Mouse (Mus musculus) hindbrain, embryonic 11.5 days (tissue): ENCODE results near the gene Ptpru. TPM values are rescaled to one million over a fixed set of nuclear protein-coding genes. Genes with fewer than 3 reads are reported as not detected.

Experiments used
- ATAC-seq: fragments of 200-750 bp; cut with Nextera tagmentation; 2 replicates; pipeline ENCODE4 v1.8.0; 2017; ENCODE audit warnings: mild to moderate bottlenecking, moderate TSS enrichment, moderate library complexity; ENCODE audit not compliant: low FRiP score
- DNase-seq: peaks from one replicate; pipeline ENCODE4 v3.0.0-alpha.2; 2015; ENCODE audit warnings: low spot score
- H3K27ac ChIP-seq: fragments of 300-500 bp; sonication (generic); 2 replicates; pipeline ENCODE4 v1.5.1; 2014; ENCODE audit warnings: mild to moderate bottlenecking, low read depth, low read length
- H3K27me3 ChIP-seq: fragments of 300-500 bp; sonication (generic); 2 replicates; pipeline ENCODE4 v1.6.1; 2014; ENCODE audit warnings: mild to moderate bottlenecking, low read length, moderate library complexity, mixed read lengths; ENCODE audit not compliant: control insufficient read depth, insufficient read depth
- H3K36me3 ChIP-seq: fragments of 300-500 bp; sonication (generic); 2 replicates; pipeline ENCODE4 v1.6.1; 2014; ENCODE audit warnings: mild to moderate bottlenecking, low read length, moderate library complexity, mixed read lengths; ENCODE audit not compliant: control insufficient read depth, insufficient read depth
- H3K4me1 ChIP-seq: fragments of 300-500 bp; sonication (generic); replicated peaks from 2 replicates; pipeline ENCODE4 v1.6.1; 2014; ENCODE audit warnings: low read length, mixed read lengths; ENCODE audit not compliant: control insufficient read depth, insufficient read depth
- H3K4me2 ChIP-seq: fragments of 300-500 bp; sonication (generic); replicated peaks from 2 replicates; pipeline ENCODE4 v1.6.1; 2014; ENCODE audit warnings: mild to moderate bottlenecking, low read depth, low read length
- H3K4me3 ChIP-seq: fragments of 300-500 bp; sonication (generic); 2 replicates; pipeline ENCODE4 v1.5.1; 2014; ENCODE audit warnings: low read depth, low read length
- H3K9ac ChIP-seq: fragments of 300-500 bp; sonication (generic); 2 replicates; pipeline ENCODE4 v1.6.1; 2014; ENCODE audit warnings: low read depth, low read length
- H3K9me3 ChIP-seq: fragments of 300-500 bp; sonication (generic); 2 replicates; pipeline ENCODE4 v1.6.1; 2016; ENCODE audit warnings: low read length; ENCODE audit not compliant: control insufficient read depth
- WGBS: fragments of 180-500 bp; shearing (Covaris S2); extraction: QIAGEN DNeasy Blood & Tissue Kit; methylation state at CpG from one replicate; pipeline ENCODE4 v1.1.7; 2014; 5-methylcytosine and 5-hydroxymethylcytosine counted together
- polyA plus RNA-seq: library from polyadenylated mRNA; unstranded; fragments of >200 nt; fragmentation: Nextera tagmentation; extraction: Ambion mirVana; gene quantifications from 2 replicates; pipeline ENCODE4 v1.2.1, GENCODE M21; 2014

Ptpru gene
- 11.4 and 13.2 TPM in 2 replicates for polyA plus RNA-seq

DNA sequence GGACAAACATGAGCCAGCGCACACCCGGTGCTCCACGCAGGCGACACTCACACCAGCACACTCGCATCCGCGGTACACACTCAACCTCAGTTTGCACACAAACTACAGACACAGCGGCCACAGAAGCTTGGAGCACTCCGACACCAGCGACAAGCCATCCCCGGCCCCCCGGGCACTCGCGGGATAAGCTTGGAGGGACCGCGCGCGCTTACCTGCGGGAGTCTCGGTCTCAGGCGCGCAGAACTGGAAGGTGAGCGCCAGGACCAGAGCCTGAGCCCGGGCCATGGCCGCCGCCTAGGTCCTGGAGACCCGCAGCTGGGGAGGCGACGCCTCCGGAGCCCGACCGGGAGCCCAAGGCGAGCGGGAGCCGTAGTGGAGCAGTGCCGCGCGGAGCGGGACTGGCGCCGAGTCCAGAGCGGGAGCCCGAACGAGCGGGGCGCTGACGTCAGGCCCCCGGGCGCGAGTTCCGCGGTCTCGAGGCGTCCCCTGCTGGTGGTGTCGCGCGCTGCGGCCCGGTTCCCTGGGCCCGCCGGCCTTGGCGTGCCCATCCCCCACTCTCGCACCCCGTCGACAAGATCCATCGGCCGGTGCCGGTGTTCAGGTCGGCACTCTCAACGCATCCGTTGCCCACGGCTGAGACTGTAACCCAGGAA is at the start of gene Ptpru:
Gene Ptpru, minus strand, starts transcription at position 417 of the 653 bp plus-strand sequence.
- peaks cover 7% of the 10 kb centered on the region for H3K4me1 ChIP-seq
- H3K27me3 ChIP-seq: peaks cover 28% of the 10 kb centered on the region
- peak within 1 kb of the TSS; percentile 65 for H3K4me3 ChIP-seq
- peak within 1 kb of the TSS; percentile 99 for H3K4me2 ChIP-seq
- H3K27ac ChIP-seq: no peak within 1 kb of the TSS
- ATAC-seq: peak; percentile 83
- under 1% methylated on average over 61 of the region's 72 CpGs for WGBS
- H3K9me3 ChIP-seq: no peaks in the 10 kb centered on the region
- peak within 1 kb of the TSS; percentile 63 for H3K9ac ChIP-seq
- peak; percentile 94 for DNase-seq
- no peaks in the 10 kb centered on the region for H3K36me3 ChIP-seq

DNA sequence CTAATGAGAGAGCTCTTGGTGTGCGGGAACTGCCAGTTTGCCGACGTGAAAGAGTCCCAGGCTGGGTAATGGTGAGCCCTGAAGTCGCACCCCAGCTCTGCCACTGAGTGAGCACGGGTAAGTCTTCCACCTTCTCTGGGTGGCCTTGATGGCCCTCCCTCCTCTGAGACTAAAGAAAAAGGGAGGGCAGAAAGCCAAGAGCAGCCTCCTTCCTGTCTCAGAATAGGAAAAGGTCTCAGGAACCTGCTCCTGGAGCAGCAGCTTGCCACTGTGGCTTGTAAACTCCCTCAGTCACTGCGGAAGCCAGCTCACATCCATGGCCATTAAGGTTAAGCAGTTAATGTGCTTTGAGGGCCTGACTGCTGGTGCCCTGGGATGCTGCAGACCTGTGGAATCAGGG is 47.3 kb upstream of the Ptpru start:
- Histone ChIP-seq H3K27me3 (no peaks in the 10 kb centered on the region), H3K9ac (no peak overlapping the region), H3K9me3 (no peaks in the 10 kb centered on the region), H3K36me3 (no peaks in the 10 kb centered on the region), H3K4me2 (no peak overlapping the region), H3K4me1 (no peaks in the 10 kb centered on the region), H3K27ac (no peak overlapping the region), H3K4me3 (no peak overlapping the region)
- WGBS: 86% methylated on average over 6 of the region's 6 CpGs
- DNase-seq (no peak), ATAC-seq (no peak)

DNA sequence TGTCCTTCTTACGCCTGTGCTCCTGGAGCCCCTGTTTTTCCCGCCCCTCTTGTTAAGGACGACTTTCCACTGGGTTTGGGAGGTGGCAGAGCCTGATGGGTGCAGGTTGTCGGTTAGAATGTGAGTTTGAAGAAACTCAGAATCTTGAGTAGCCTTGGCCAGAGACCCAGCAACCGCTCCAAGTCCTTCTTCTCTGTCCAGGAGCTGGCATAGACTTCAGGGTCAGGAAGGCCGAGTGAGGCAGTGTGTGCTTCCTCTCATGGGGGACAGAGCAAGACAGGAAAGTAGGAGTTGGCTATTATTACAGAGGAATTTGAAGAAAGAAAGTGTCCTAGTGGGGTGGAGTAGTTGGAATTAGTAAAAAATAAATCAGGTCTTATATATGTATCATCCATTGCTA is 45.5 kb upstream of the Ptpru start:
- Histone ChIP-seq H3K4me3 (no peak overlapping the region), H3K27ac (no peak overlapping the region), H3K4me1 (0 out of 2 replicates have a peak, but pooled peaks cover 4% of the 10 kb centered on the region), H3K9ac (no peak overlapping the region), H3K9me3 (no peaks in the 10 kb centered on the region), H3K36me3 (no peaks in the 10 kb centered on the region), H3K4me2 (no peak overlapping the region), H3K27me3 (no peaks in the 10 kb centered on the region)
- WGBS: 82% methylated on average over 6 of the region's 6 CpGs
- ATAC-seq (no peak), DNase-seq (no peak)

DNA sequence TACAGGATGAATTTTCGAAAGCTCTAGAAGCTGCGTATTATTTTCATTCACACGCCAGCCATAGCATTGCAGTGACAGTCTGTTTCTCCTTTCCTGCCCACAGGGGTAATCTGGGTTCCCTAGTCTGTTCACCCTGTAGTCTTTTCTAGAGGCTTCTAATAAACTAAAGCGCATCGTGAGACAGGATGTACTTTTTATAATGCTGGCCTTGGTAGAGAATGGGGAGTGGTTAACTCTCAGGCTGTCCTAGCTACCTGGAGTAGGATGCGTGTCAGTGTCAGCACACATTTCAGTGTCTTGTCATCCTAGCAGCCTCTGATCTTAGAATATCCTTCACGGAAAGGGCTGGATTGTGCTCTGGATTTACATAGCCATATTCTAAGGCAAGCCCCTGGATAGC is 43.2 kb upstream of the Ptpru start:
- Histone ChIP-seq H3K27ac (no peak overlapping the region), H3K27me3 (no peaks in the 10 kb centered on the region), H3K36me3 (no peaks in the 10 kb centered on the region), H3K4me2 (no peak overlapping the region), H3K9me3 (no peaks in the 10 kb centered on the region), H3K4me3 (no peak overlapping the region), H3K9ac (no peak overlapping the region), H3K4me1 (peaks cover 4% of the 10 kb centered on the region; the same call in 1 of the 2 replicates)
- 95% methylated on average over 7 of the region's 7 CpGs for WGBS
- DNase-seq (no peak), ATAC-seq (no peak)

DNA sequence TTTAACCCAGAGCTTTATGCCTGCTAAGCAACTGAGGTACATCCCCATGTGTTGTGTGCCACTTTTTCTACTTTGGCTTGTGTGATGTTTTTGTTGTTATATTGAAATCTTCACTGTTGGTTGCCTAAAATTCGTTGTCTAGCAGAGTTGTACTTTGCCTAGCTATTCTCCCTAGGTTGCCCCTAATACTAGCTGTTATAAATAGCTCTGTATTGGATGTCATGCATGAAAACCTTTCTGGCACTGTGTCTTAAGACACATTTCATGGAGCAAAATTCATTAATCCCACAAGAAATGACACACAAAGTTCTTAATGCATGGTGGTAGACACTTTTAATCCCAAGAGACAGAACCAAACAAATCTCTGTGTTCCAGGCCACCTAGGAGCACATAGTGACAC is 41.6 kb upstream of the Ptpru start:
- H3K36me3 ChIP-seq: no peaks in the 10 kb centered on the region
- no peaks in the 10 kb centered on the region for H3K27me3 ChIP-seq
- DNase-seq (no peak), ATAC-seq (no peak)
- no peak overlapping the region for H3K4me2 ChIP-seq
- H3K9ac ChIP-seq: no peak overlapping the region
- no peak overlapping the region for H3K27ac ChIP-seq
- H3K4me1 ChIP-seq: peaks cover 4% of the 10 kb centered on the region; the same call in 1 of the 2 replicates
- H3K9me3 ChIP-seq: no peaks in the 10 kb centered on the region
- no peak overlapping the region for H3K4me3 ChIP-seq
- 87% methylated on average over 1 of the region's 1 CpGs for WGBS

DNA sequence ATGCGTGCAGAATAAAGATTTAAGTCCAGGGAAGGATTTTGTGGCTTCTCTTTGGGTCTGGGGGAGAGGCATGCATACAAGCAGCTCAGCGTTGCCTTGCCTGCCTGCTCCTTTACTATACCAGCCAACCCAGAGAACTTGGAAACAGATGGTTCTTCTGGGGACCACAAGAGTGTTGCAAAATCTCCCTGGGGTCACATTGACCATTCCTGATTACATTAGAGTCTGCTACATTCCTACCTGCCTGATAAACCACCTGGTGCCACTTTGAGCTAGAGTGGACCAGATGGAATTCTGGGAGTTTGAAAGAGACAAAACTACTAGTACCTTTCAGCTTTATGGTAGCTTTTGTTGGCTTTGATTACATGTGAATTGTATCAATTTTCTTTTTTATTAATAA is 38.7 kb upstream of the Ptpru start:
- Histone ChIP-seq H3K9ac (0 out of 2 replicates have a peak overlapping the region, but pooled peaks have one; percentile 23), H3K4me2 (no peak overlapping the region)

DNA sequence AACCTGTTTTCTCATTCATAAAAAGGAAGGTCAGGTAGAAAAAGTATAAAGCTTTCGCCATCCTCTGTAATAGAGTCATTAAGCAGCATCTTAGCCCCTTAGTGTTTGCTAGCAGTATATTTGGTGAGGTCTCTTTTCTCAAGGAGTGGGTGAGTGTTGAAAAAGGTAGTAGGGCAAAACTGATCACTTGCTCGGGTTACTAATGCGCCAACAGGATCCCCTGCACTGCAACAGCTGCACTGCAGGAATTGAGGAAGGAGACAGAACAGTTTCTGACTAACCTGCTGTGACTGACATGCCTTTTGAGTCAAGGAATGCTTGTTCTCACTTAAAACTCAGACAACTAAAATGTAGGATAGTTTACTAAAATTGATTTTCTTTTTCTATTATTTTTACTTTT is 37.2 kb upstream of the Ptpru start:
- Histone ChIP-seq H3K9ac (peak overlapping the region; percentile 15; the same call in 1 of the 2 replicates), H3K4me1 (peaks cover 4% of the 10 kb centered on the region; the same call in 1 of the 2 replicates), H3K36me3 (no peaks in the 10 kb centered on the region), H3K9me3 (no peaks in the 10 kb centered on the region), H3K4me2 (peak overlapping the region; percentile 88), H3K27ac (no peak overlapping the region), H3K27me3 (no peaks in the 10 kb centered on the region), H3K4me3 (peak overlapping the region; percentile 99)
- no peak for ATAC-seq
- WGBS: 51% methylated on average over 3 of the region's 3 CpGs
- DNase-seq: no peak

More for the DNA sequence above, 38.7 kb upstream of the Ptpru start:
- Histone ChIP-seq H3K4me3 (no peak overlapping the region), H3K4me1 (peaks cover 4% of the 10 kb centered on the region; the same call in 1 of the 2 replicates), H3K27me3 (no peaks in the 10 kb centered on the region), H3K36me3 (no peaks in the 10 kb centered on the region), H3K9me3 (no peaks in the 10 kb centered on the region), H3K27ac (no peak overlapping the region)
- DNase-seq (no peak), ATAC-seq (no peak)
- WGBS: 83% methylated on average over 2 of the region's 2 CpGs

DNA sequence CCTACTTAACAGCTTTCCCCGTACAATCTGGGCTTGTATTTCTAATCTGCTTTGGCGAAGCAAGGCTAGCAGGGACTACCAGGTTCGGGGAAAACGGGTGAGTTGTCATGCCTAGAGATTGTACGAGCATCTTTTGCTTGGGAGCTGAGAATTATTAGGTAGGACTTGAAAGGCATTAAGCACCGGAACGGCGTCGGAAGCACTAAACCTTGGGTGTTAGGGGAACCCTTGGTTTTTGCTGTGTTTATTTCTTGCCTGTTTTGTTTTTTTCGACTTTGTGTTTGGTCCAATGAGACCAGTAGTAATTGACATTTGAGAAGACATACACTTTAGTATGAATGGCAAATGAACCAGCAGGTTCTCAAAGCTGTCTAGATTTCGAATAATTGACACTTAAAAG is 36.5 kb upstream of the Ptpru start:
- Histone ChIP-seq H3K4me1 (peaks cover 4% of the 10 kb centered on the region; the same call in 1 of the 2 replicates), H3K9ac (peak overlapping the region; percentile 100), H3K9me3 (no peaks in the 10 kb centered on the region), H3K4me2 (peak overlapping the region; percentile 88), H3K27me3 (no peaks in the 10 kb centered on the region), H3K4me3 (peak overlapping the region; percentile 99), H3K27ac (peak overlapping the region; percentile 100; the same call in 1 of the 2 replicates), H3K36me3 (no peaks in the 10 kb centered on the region)
- DNase-seq (no peak), ATAC-seq (no peak)
- 5% methylated on average over 11 of the region's 11 CpGs for WGBS

DNA sequence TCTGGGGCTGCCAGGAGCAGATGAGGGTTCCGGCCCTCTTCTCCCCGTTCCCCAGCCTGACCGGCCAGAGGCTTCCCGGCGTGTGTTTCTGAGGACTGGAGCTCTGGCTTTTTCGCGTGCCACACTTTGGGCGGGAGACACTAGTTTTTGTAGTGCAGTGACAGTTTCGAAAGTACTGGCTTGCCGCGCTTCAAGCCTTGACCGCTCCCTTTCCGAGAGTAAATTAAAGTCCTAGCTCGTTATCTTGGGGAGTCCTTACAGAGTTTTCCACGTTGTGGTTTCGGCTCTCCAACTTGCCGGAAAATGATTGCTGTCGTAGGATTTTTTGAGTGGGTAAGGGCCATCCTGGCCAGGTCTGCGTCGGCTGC is 36.1 kb upstream of the Ptpru start:
- WGBS: under 1% methylated on average over 20 of the region's 20 CpGs
- H3K9me3 ChIP-seq: no peaks in the 10 kb centered on the region
- ATAC-seq (0 out of 2 replicates have a peak, but pooled peaks have one; percentile 22), DNase-seq (no peak)
- no peaks in the 10 kb centered on the region for H3K36me3 ChIP-seq
- no peaks in the 10 kb centered on the region for H3K27me3 ChIP-seq
- peaks cover 2% of the 10 kb centered on the region; the same call in 1 of the 2 replicates for H3K4me1 ChIP-seq
- peak overlapping the region; percentile 100 for H3K27ac ChIP-seq
- peak overlapping the region; percentile 99 for H3K4me3 ChIP-seq
- peak overlapping the region; percentile 100 for H3K9ac ChIP-seq
- peak overlapping the region; percentile 88 for H3K4me2 ChIP-seq
